Mouse (Mus musculus) thymus, adult 2 months (tissue): Measurements from ENCODE around the gene Cfap45.

ENCODE experiments used
- CTCF ChIP-seq: fragments of 200-500 bp; IDR thresholded peaks from 2 replicates; pipeline ENCODE4 v1.5.1; 2012; ENCODE audit warnings: mild to moderate bottlenecking, control low read depth, low read length, moderate library complexity, borderline replicate concordance; ENCODE audit not compliant: control insufficient read depth, poor library complexity, insufficient read depth; ENCODE audit errors: extremely low read depth
- POLR2A ChIP-seq: fragments of 200-500 bp; IDR thresholded peaks from 2 replicates; pipeline ENCODE4 v1.6.1; 2012; ENCODE audit warnings: mild to moderate bottlenecking, low read length, control low read depth, moderate library complexity; ENCODE audit not compliant: control insufficient read depth, poor library complexity, insufficient read depth; ENCODE audit errors: extremely low read depth

- TF ChIP-seq CTCF = no peak
- no peak for TF ChIP-seq POLR2A
Measured at GRCm38 (mm10) chr1:172585612-172586567, 65.3 kb downstream of the Cfap45 start.
